Mouse (Mus musculus): ENCODE measurements around the gene 1700001P01Rik. TPM values are rescaled to one million over a fixed set of nuclear protein-coding genes. Genes with fewer than 3 reads are reported as not detected.

The 1700001P01Rik gene
- not detected for polyA plus RNA-seq (2014; fragmentation: Illumina TruSeq; extraction: RNeasy Lipid Tissue Mini Kit (QIAGEN cat#74804); ENCODE audit: low read depth, low replicate concordance)

GRCm38 (mm10) chr11:97775808-97776496 lies at the start of gene 1700001P01Rik:
Gene 1700001P01Rik (minus strand): TSS chr11:97775918.

GRCm38 (mm10) chr11:97798782-97799145 lies 23.0 kb upstream of the 1700001P01Rik start, which contains the start of gene Lasp1:
Gene Lasp1 (plus strand): TSS chr11:97799000.

GRCm38 (mm10) chr11:97781832-97782563 lies 6.3 kb upstream of the 1700001P01Rik start, which contains the start of gene Rpl23:
Gene Rpl23 (minus strand): TSS chr11:97782437.

GRCm38 (mm10) chr11:97766154-97766881 lies 9.4 kb downstream of the 1700001P01Rik start, which contains the start of gene Cwc25:
Gene Cwc25 (minus strand): TSS chr11:97766556.

GRCm38 (mm10) chr11:97744063-97744717 lies 31.5 kb downstream of the 1700001P01Rik start, which contains the start of gene Pip4k2b:
Gene Pip4k2b (minus strand): TSS chr11:97744704.

Other genes starting within 250 kb of the 1700001P01Rik start
- gene Srcin1, start 199.7 kb downstream of the 1700001P01Rik start, polyA plus RNA-seq (2014; fragmentation: Illumina TruSeq; extraction: RNeasy Lipid Tissue Mini Kit (QIAGEN cat#74804); ENCODE audit: low read depth, low replicate concordance): 0.26 TPM
- 0.63 TPM for gene Epop, start 146.2 kb downstream of the 1700001P01Rik start, polyA plus RNA-seq (2014; fragmentation: Illumina TruSeq; extraction: RNeasy Lipid Tissue Mini Kit (QIAGEN cat#74804); ENCODE audit: low read depth, low replicate concordance)
- gene Mllt6, start 112.5 kb downstream of the 1700001P01Rik start, polyA plus RNA-seq (2014; fragmentation: Illumina TruSeq; extraction: RNeasy Lipid Tissue Mini Kit (QIAGEN cat#74804); ENCODE audit: low read depth, low replicate concordance): 47.4 TPM
- gene Cisd3, start 90.1 kb downstream of the 1700001P01Rik start, polyA plus RNA-seq (2014; fragmentation: Illumina TruSeq; extraction: RNeasy Lipid Tissue Mini Kit (QIAGEN cat#74804); ENCODE audit: low read depth, low replicate concordance): 97.2 TPM
- gene Pcgf2, start 75.4 kb downstream of the 1700001P01Rik start, polyA plus RNA-seq (2014; fragmentation: Illumina TruSeq; extraction: RNeasy Lipid Tissue Mini Kit (QIAGEN cat#74804); ENCODE audit: low read depth, low replicate concordance): 6.2 TPM
- gene Psmb3, start 72.5 kb downstream of the 1700001P01Rik start, polyA plus RNA-seq (2014; fragmentation: Illumina TruSeq; extraction: RNeasy Lipid Tissue Mini Kit (QIAGEN cat#74804); ENCODE audit: low read depth, low replicate concordance): 199 TPM
- gene Pip4k2b, start 31.2 kb downstream of the 1700001P01Rik start, polyA plus RNA-seq (2014; fragmentation: Illumina TruSeq; extraction: RNeasy Lipid Tissue Mini Kit (QIAGEN cat#74804); ENCODE audit: low read depth, low replicate concordance): 19.2 TPM
- gene Cwc25, start 9.4 kb downstream of the 1700001P01Rik start, polyA plus RNA-seq (2014; fragmentation: Illumina TruSeq; extraction: RNeasy Lipid Tissue Mini Kit (QIAGEN cat#74804); ENCODE audit: low read depth, low replicate concordance): 6.9 TPM
- gene Rpl23, start 6.5 kb upstream of the 1700001P01Rik start, polyA plus RNA-seq (2014; fragmentation: Illumina TruSeq; extraction: RNeasy Lipid Tissue Mini Kit (QIAGEN cat#74804); ENCODE audit: low read depth, low replicate concordance): 536 TPM
- 27.6 TPM for gene Lasp1, start 23.1 kb upstream of the 1700001P01Rik start, polyA plus RNA-seq (2014; fragmentation: Illumina TruSeq; extraction: RNeasy Lipid Tissue Mini Kit (QIAGEN cat#74804); ENCODE audit: low read depth, low replicate concordance)
- gene B230217C12Rik, start 64.9 kb upstream of the 1700001P01Rik start, polyA plus RNA-seq (2014; fragmentation: Illumina TruSeq; extraction: RNeasy Lipid Tissue Mini Kit (QIAGEN cat#74804); ENCODE audit: low read depth, low replicate concordance): 1.1 TPM
- 1.3 TPM for gene Fbxo47, start 108.2 kb upstream of the 1700001P01Rik start, polyA plus RNA-seq (2014; fragmentation: Illumina TruSeq; extraction: RNeasy Lipid Tissue Mini Kit (QIAGEN cat#74804); ENCODE audit: low read depth, low replicate concordance)
- 5.4 TPM for gene Plxdc1, start 210.5 kb upstream of the 1700001P01Rik start, polyA plus RNA-seq (2014; fragmentation: Illumina TruSeq; extraction: RNeasy Lipid Tissue Mini Kit (QIAGEN cat#74804); ENCODE audit: low read depth, low replicate concordance)
- 2.7 TPM for gene Arl5c, start 220.3 kb upstream of the 1700001P01Rik start, polyA plus RNA-seq (2014; fragmentation: Illumina TruSeq; extraction: RNeasy Lipid Tissue Mini Kit (QIAGEN cat#74804); ENCODE audit: low read depth, low replicate concordance)
- gene Cacnb1, start 247.1 kb upstream of the 1700001P01Rik start, polyA plus RNA-seq (2014; fragmentation: Illumina TruSeq; extraction: RNeasy Lipid Tissue Mini Kit (QIAGEN cat#74804); ENCODE audit: low read depth, low replicate concordance): 7.5 TPM

Data from heart, adult 10 weeks (tissue).